Mouse (Mus musculus) left cerebral cortex, adult 2 months (tissue): Measurements from ENCODE around the gene Cyp2j5. TPM values are rescaled to one million over a fixed set of nuclear protein-coding genes. Genes with fewer than 3 reads are reported as not detected.

Experiments used
- DNase-seq, 2 experiments: peaks; one replicate each; pipeline ENCODE4 v3.0.0; 2021 to 2022; ENCODE audit warnings: low spot score in 2 of 2, mixed read lengths in 1 of 2; ENCODE audit errors: extremely low spot score in 1 of 2
- H3K27ac ChIP-seq: fragments of 200-600 bp; 2 replicates; pipeline ENCODE4 v1.8.1; 2022
- H3K4me3 ChIP-seq: fragments of 200-600 bp; 2 replicates; pipeline ENCODE4 v1.8.1; 2022
- CTCF ChIP-seq: fragments of 200-600 bp; IDR thresholded peaks from 2 replicates; pipeline ENCODE4 v1.8.1; 2022; ENCODE audit warnings: antibody characterized with exemption, mild to moderate bottlenecking, moderate library complexity
- intact Hi-C: fragments of 180-260 bp; cut with DNase I; formaldehyde crosslinking; loops from one replicate; pipeline ENCODE4 v1.15.1; 2025
- long read RNA-seq, 2 experiments: library from polyadenylated mRNA; stranded (forward); transcript quantifications; one replicate each; pipeline ENCODE4 v2.0.0; 2021; ENCODE audit warnings: borderline mapping rate in 2 of 2
- total RNA-seq, 2 experiments: library from RNA; stranded (reverse); gene quantifications; 2 replicates each; pipeline ENCODE4 v1.2.3; 2021

Gene Cyp2j5
- total RNA-seq = not detected
- long read RNA-seq, experiment 1 = 0 reads
- long read RNA-seq, experiment 2 = 0 reads

- H3K27ac ChIP-seq = no peak within 1 kb of the TSS
- H3K4me3 ChIP-seq = no peak within 1 kb of the TSS
- DNase-seq = no peak
- no peak for TF ChIP-seq CTCF
- intact Hi-C loops = no loop called here
Measured at GRCm38 (mm10) chr4:96663991-96664390, at the start of gene Cyp2j5. TSS of gene Cyp2j5 (minus strand) at chr4:96664154.

- TF ChIP-seq CTCF = peak; percentile 80
- H3K4me3 ChIP-seq = no peak overlapping the region
- intact Hi-C loops = loop anchor here (10.0 kb wide), 2 partner anchors 1619 to 1739 kb away; no protein-coding TSS in a partner anchor
- peak; percentile 66 to 71 for DNase-seq
- H3K27ac ChIP-seq = peak overlapping the region; percentile 32; the same call in 1 of the 2 replicates
Measured at GRCm38 (mm10) chr4:96705281-96705951, 41.5 kb upstream of the Cyp2j5 start.

- H3K27ac ChIP-seq = no peak overlapping the region
- intact Hi-C loops = loop anchor here (5.0 kb wide), 2 partner anchors 339 to 1049 kb away; no protein-coding TSS in a partner anchor
- no peak for DNase-seq
- H3K4me3 ChIP-seq = no peak overlapping the region
- no peak for TF ChIP-seq CTCF
Measured at GRCm38 (mm10) chr4:96698218-96698561, 34.2 kb upstream of the Cyp2j5 start.

GRCm38 (mm10) chr4:96697511-96698217, 33.7 kb upstream of the Cyp2j5 start:
- DNase-seq = peak in 1 of 2 experiments; percentile 30
- TF ChIP-seq CTCF = no peak
- Histone ChIP-seq H3K27ac (no peak overlapping the region), H3K4me3 (no peak overlapping the region)
- intact Hi-C loops = loop anchor here (5.0 kb wide), 2 partner anchors 340 to 1050 kb away; no protein-coding TSS in a partner anchor

- intact Hi-C loops = loop anchor here (5.0 kb wide), 2 partner anchors 341 to 1051 kb away; no protein-coding TSS in a partner anchor
- Histone ChIP-seq H3K4me3 (peak overlapping the region; percentile 29), H3K27ac (no peak overlapping the region)
- peak; percentile 71 for TF ChIP-seq CTCF
- peak; percentile 68 to 72 for DNase-seq
Measured at GRCm38 (mm10) chr4:96696614-96697360, 32.8 kb upstream of the Cyp2j5 start.

- no peak overlapping the region for H3K4me3 ChIP-seq
- H3K27ac ChIP-seq = no peak overlapping the region
- no peak for DNase-seq
- intact Hi-C loops = loop anchor here (10.0 kb wide), 1 partner anchor 163 kb away; no protein-coding TSS in a partner anchor
- no peak for TF ChIP-seq CTCF
Measured at GRCm38 (mm10) chr4:96687358-96687803, 23.4 kb upstream of the Cyp2j5 start.

- Histone ChIP-seq H3K27ac (no peak overlapping the region), H3K4me3 (no peak overlapping the region)
- intact Hi-C loops = loop anchor here (1.0 to 10.0 kb wide), 4 partner anchors 131 to 591 kb away; partner anchors contain the start of gene Cyp2j6
- peak; percentile 75 for TF ChIP-seq CTCF
- DNase-seq = no peak
Measured at GRCm38 (mm10) chr4:96683474-96683873, 19.5 kb upstream of the Cyp2j5 start.

GRCm38 (mm10) chr4:96680966-96681365, 17.0 kb upstream of the Cyp2j5 start:
- DNase-seq = no peak
- Histone ChIP-seq H3K4me3 (no peak overlapping the region), H3K27ac (no peak overlapping the region)
- TF ChIP-seq CTCF = no peak
- intact Hi-C loops = loop anchor here (2.0 to 10.0 kb wide), 3 partner anchors 90 to 156 kb away; partner anchors contain the start of genes Cyp2j6 and Cyp2j9

- intact Hi-C loops = loop anchor here (2.0 to 10.0 kb wide), 3 partner anchors 89 to 155 kb away; partner anchors contain the start of genes Cyp2j6 and Cyp2j9
- Histone ChIP-seq H3K27ac (no peak overlapping the region), H3K4me3 (no peak overlapping the region)
- peak; percentile 27 to 42 for DNase-seq
- TF ChIP-seq CTCF = peak; percentile 64
Measured at GRCm38 (mm10) chr4:96680233-96680632, 16.3 kb upstream of the Cyp2j5 start.

GRCm38 (mm10) chr4:96664668-96665454, 907 bp upstream of the Cyp2j5 start:
- TF ChIP-seq CTCF = no peak
- Histone ChIP-seq H3K4me3 (no peak overlapping the region), H3K27ac (no peak overlapping the region)
- no peak for DNase-seq
- intact Hi-C loops = no loop called here

GRCm38 (mm10) chr4:96635455-96635854, 28.5 kb downstream of the Cyp2j5 start:
- no peak overlapping the region for H3K4me3 ChIP-seq
- TF ChIP-seq CTCF = no peak
- no peak for DNase-seq
- no peak overlapping the region for H3K27ac ChIP-seq
- intact Hi-C loops = no loop called here
